Mouse (Mus musculus) frontal cortex, postnatal 14 days (tissue): ENCODE data around the gene Oasl2.
A peak's percentile ranks its signal among the peaks of the same experiment; 100 is the strongest.
"Not testable (repeated sequence)": the region's sequence is repeated elsewhere in the genome, so short reads cannot be mapped to it uniquely, and the experiment has no call there.

Source experiments
- DNase-seq, 2 experiments: peaks; one replicate each; pipeline ENCODE4 v3.0.0; 2022; ENCODE audit warnings: low spot score in 2 of 2

The Oasl2 gene

GRCm38 (mm10) chr5:114896688-114897373, at the start of gene Oasl2:
TSS of gene Oasl2 (plus strand) at chr5:114896936.
- DNase-seq: no peak

- no peak for DNase-seq
Measured at GRCm38 (mm10) chr5:114851565-114852236, 45.0 kb upstream of the Oasl2 start.

- DNase-seq: not testable (repeated sequence)
Measured at GRCm38 (mm10) chr5:114853364-114853763, 43.4 kb upstream of the Oasl2 start, which contains the start of gene 4930519G04Rik. TSS of gene 4930519G04Rik (plus strand) at chr5:114853664.

GRCm38 (mm10) chr5:114858582-114858981, 38.2 kb upstream of the Oasl2 start, which contains the start of gene Gm9936:
TSS of gene Gm9936 (minus strand) at chr5:114858682.
- DNase-seq: no peak

GRCm38 (mm10) chr5:114859253-114859652, 37.5 kb upstream of the Oasl2 start:
- peak; percentile 55 to 70 for DNase-seq

- no peak for DNase-seq
Measured at GRCm38 (mm10) chr5:114861730-114862129, 35.0 kb upstream of the Oasl2 start.

GRCm38 (mm10) chr5:114864813-114865212, 31.9 kb upstream of the Oasl2 start:
- no peak for DNase-seq

- no peak for DNase-seq
Measured at GRCm38 (mm10) chr5:114865279-114865678, 31.5 kb upstream of the Oasl2 start.

GRCm38 (mm10) chr5:114875858-114876257, 20.9 kb upstream of the Oasl2 start:
- DNase-seq: no peak

GRCm38 (mm10) chr5:114876331-114876730, 20.4 kb upstream of the Oasl2 start:
- DNase-seq: no peak

- DNase-seq: no peak
Measured at GRCm38 (mm10) chr5:114877487-114877886, 19.2 kb upstream of the Oasl2 start.

- no peak for DNase-seq
Measured at GRCm38 (mm10) chr5:114879399-114879798, 17.3 kb upstream of the Oasl2 start.

GRCm38 (mm10) chr5:114882319-114882718, 14.4 kb upstream of the Oasl2 start:
- DNase-seq: not testable (repeated sequence)

GRCm38 (mm10) chr5:114883022-114883421, 13.7 kb upstream of the Oasl2 start:
- no peak for DNase-seq

GRCm38 (mm10) chr5:114886801-114887200, 9.9 kb upstream of the Oasl2 start:
- DNase-seq: no peak

- DNase-seq: no peak
Measured at GRCm38 (mm10) chr5:114888995-114889394, 7.7 kb upstream of the Oasl2 start.

- DNase-seq: no peak
Measured at GRCm38 (mm10) chr5:114895542-114895941, 1.2 kb upstream of the Oasl2 start.

- DNase-seq: no peak
Measured at GRCm38 (mm10) chr5:114897374-114897793, 648 bp downstream of the Oasl2 start.

- DNase-seq: no peak
Measured at GRCm38 (mm10) chr5:114898857-114899256, 2.1 kb downstream of the Oasl2 start.

GRCm38 (mm10) chr5:114902413-114902812, 5.7 kb downstream of the Oasl2 start:
- DNase-seq: peak in 1 of 2 experiments; percentile 26

- no peak for DNase-seq
Measured at GRCm38 (mm10) chr5:114908598-114909305, 12.0 kb downstream of the Oasl2 start.

GRCm38 (mm10) chr5:114913686-114914085, 16.9 kb downstream of the Oasl2 start:
- no peak for DNase-seq
